Mouse (Mus musculus): Measurements from ENCODE around the gene Irf9. TPM values are rescaled to one million over a fixed set of nuclear protein-coding genes. Genes with fewer than 3 reads are reported as not detected.

The Irf9 gene
- total and polyA plus RNA-seq, 3 experiments, result 9.2 to 12.8 (median 9.6) TPM

DNA sequence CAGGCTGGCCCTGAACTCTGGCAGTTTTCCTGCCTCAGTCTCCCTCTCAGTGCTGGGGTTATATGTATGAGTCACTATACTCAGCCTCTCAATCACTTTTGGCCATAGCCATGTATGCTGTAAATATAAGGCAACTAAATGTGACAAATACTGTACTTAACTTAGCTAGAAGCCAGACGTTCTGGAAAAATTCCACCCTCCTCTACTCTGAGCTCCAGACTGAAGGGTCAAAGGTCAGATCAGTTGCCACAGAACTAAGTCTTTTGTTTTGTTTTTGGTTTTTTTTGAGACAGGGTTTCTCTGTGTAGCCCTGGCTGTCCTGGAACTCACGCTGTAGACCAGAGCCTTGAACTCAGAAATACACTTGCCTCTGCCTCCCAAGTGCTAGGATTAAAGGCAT lies 12.5 kb downstream of the Irf9 start:
- no peak overlapping the region for H3K4me3 ChIP-seq (replicated peaks in 1 of 3; ENCODE audit: low read depth in 2 of 3, low read length in 2 of 3, poor library complexity in 1 of 3)
- H3K79me2 ChIP-seq (replicated peaks; ENCODE audit: control insufficient read depth, extremely low read depth, insufficient read depth, poor library complexity, severe bottlenecking), result no peaks in the 10 kb centered on the region
- no peak overlapping the region for H3K27ac ChIP-seq (ENCODE audit: insufficient read depth, low read depth)
- H3K9me3 ChIP-seq (replicated peaks; ENCODE audit: low read length), result no peaks in the 10 kb centered on the region
- H3K4me1 ChIP-seq (ENCODE audit: control insufficient read depth in 1 of 2, insufficient read depth in 2 of 2), result no peaks in the 10 kb centered on the region
- no peak for DNase-seq (ENCODE audit: extremely low read depth)
- H3K4me2 ChIP-seq (ENCODE audit: insufficient read depth, low read depth, poor library complexity, severe bottlenecking), result no peak overlapping the region
- H3K27me3 ChIP-seq (replicated peaks), result no peaks in the 10 kb centered on the region
- no peak overlapping the region for H3K9ac ChIP-seq (ENCODE audit: insufficient read depth, low read depth)
- dilution Hi-C loops (cut with MboI; ENCODE audit: extremely low pct_ligation_motif_present, extremely low pct_unique_long_range_greater_than_20kb, low sequenced_read_pairs) (no loop called here), in situ Hi-C loops (cut with MboI; ENCODE audit: low pct_ligation_motif_present, low pct_unique_long_range_greater_than_20kb, low sequenced_read_pairs) (no loop called here)
- TF ChIP-seq UBTF (IDR thresholded peaks at IDR 0.05; ENCODE audit: low read depth, low read length) (no peak), MAZ (IDR thresholded peaks at IDR 0.05; ENCODE audit: low read depth, low read length) (no peak), ELF1 (IDR thresholded peaks at IDR 0.05; ENCODE audit: low read depth, low read length) (no peak), BHLHE40 (IDR thresholded peaks at IDR 0.05; ENCODE audit: low read depth, low read length) (no peak), CHD2 (IDR thresholded peaks at IDR 0.05; ENCODE audit: low read length) (no peak), SMC3 (IDR thresholded peaks at IDR 0.05; ENCODE audit: low read depth, low read length) (no peak), NRF1 (IDR thresholded peaks at IDR 0.05; ENCODE audit: low read depth, low read length) (no peak), CHD1 (IDR thresholded peaks at IDR 0.05; ENCODE audit: low read depth, low read length) (no peak), CTCF (conservative IDR thresholded peaks at IDR 0.05 in 1 of 2, IDR thresholded peaks at IDR 0.05 in 1 of 2; ENCODE audit: low read depth in 2 of 2, low read length in 2 of 2) (no peak), RAD21 (IDR thresholded peaks at IDR 0.05; ENCODE audit: low read depth, low read length) (no peak), PAX5 (IDR thresholded peaks at IDR 0.05; ENCODE audit: low read length) (no peak), ETS1 (conservative IDR thresholded peaks at IDR 0.05; ENCODE audit: low read depth, low read length) (no peak)
- H3K36me3 ChIP-seq (replicated peaks in 1 of 2; ENCODE audit: control insufficient read depth in 1 of 2, insufficient read depth in 1 of 2, low read length in 1 of 2), result peaks cover 0 to 2% of the 10 kb centered on the region in 2 experiments

- no peaks in the 10 kb centered on the region for H3K27me3 ChIP-seq (replicated peaks)
- TF ChIP-seq IRF4 (IDR thresholded peaks at IDR 0.05; ENCODE audit: low read depth, low read length), result no peak
- no peak for TF ChIP-seq JUND (conservative IDR thresholded peaks at IDR 0.05; ENCODE audit: low read depth, low read length)
- TF ChIP-seq SIN3A (IDR thresholded peaks at IDR 0.05; ENCODE audit: low read length), result no peak
- TF ChIP-seq POLR2A (IDR thresholded peaks at IDR 0.05; ENCODE audit: low read depth, low read length), result no peak
- no peak for TF ChIP-seq USF2 (conservative IDR thresholded peaks at IDR 0.05; ENCODE audit: low read depth, low read length)
- no peak for TF ChIP-seq KAT2A (IDR thresholded peaks at IDR 0.05; ENCODE audit: insufficient replicate concordance, low read length)
- H3K27ac ChIP-seq (ENCODE audit: insufficient read depth, low read depth), result no peak overlapping the region
- no peaks in the 10 kb centered on the region for H3K36me3 ChIP-seq (replicated peaks in 1 of 2; ENCODE audit: control insufficient read depth in 1 of 2, insufficient read depth in 1 of 2, low read length in 1 of 2)
- dilution Hi-C loops (cut with MboI; ENCODE audit: extremely low pct_ligation_motif_present, extremely low pct_unique_long_range_greater_than_20kb, low sequenced_read_pairs), result no loop called here
- no peaks in the 10 kb centered on the region for H3K79me2 ChIP-seq (replicated peaks; ENCODE audit: control insufficient read depth, extremely low read depth, insufficient read depth, poor library complexity, severe bottlenecking)
- H3K4me2 ChIP-seq (ENCODE audit: insufficient read depth, low read depth, poor library complexity, severe bottlenecking), result no peak overlapping the region
- no peak overlapping the region for H3K9ac ChIP-seq (ENCODE audit: insufficient read depth, low read depth)
- no peaks in the 10 kb centered on the region for H3K9me3 ChIP-seq (replicated peaks; ENCODE audit: low read length)
- H3K4me3 ChIP-seq (replicated peaks in 1 of 3; ENCODE audit: low read depth in 2 of 3, low read length in 2 of 3, poor library complexity in 1 of 3), result no peak overlapping the region
- no peak for DNase-seq (ENCODE audit: extremely low read depth)
- no peaks in the 10 kb centered on the region for H3K4me1 ChIP-seq (ENCODE audit: control insufficient read depth in 1 of 2, insufficient read depth in 2 of 2)
- in situ Hi-C loops (cut with MboI; ENCODE audit: low pct_ligation_motif_present, low pct_unique_long_range_greater_than_20kb, low sequenced_read_pairs), result no loop called here
These were observed 13.5 kb downstream of the Irf9 start for GRCm38 (mm10) chr14:55616844-55617243.

Data from CH12.LX (cell line).